Mouse (Mus musculus): ENCODE data around the gene Ankfy1. TPM values are rescaled to one million over a fixed set of nuclear protein-coding genes. Genes with fewer than 3 reads are reported as not detected.

Gene Ankfy1
- total RNA-seq, 4 experiments from 2014 or later: 13.8 to 14.8 (median 14.3) TPM

- DNase-seq (ENCODE audit: low spot score): no peak
Observed at GRCm38 (mm10) chr11:72792033-72792432, 102.2 kb downstream of the Ankfy1 start.

GRCm38 (mm10) chr11:72795149-72795454 is 105.3 kb downstream of the Ankfy1 start:
- peak; percentile 4 for DNase-seq (ENCODE audit: low spot score)

- peak; percentile 96 for DNase-seq (ENCODE audit: low spot score)
Observed at GRCm38 (mm10) chr11:72795455-72796295, 105.9 kb downstream of the Ankfy1 start, which contains the start of the genes Cyb5d2 and Zzef1. TSS of gene Cyb5d2 (minus strand) at chr11:72796142. TSS of gene Zzef1 (plus strand) at chr11:72796226.

- no peak for DNase-seq (ENCODE audit: low spot score)
Observed at GRCm38 (mm10) chr11:72796296-72796687, 106.5 kb downstream of the Ankfy1 start.

GRCm38 (mm10) chr11:72796773-72797338 is 107.0 kb downstream of the Ankfy1 start:
- DNase-seq (ENCODE audit: low spot score): no peak

- DNase-seq (ENCODE audit: low spot score): no peak
Observed at GRCm38 (mm10) chr11:72798112-72798511, 108.3 kb downstream of the Ankfy1 start.

- no peak for DNase-seq (ENCODE audit: low spot score)
Observed at GRCm38 (mm10) chr11:72801182-72801581, 111.4 kb downstream of the Ankfy1 start.

- DNase-seq (ENCODE audit: low spot score): peak; percentile 30
Observed at GRCm38 (mm10) chr11:72803038-72803437, 113.2 kb downstream of the Ankfy1 start.

GRCm38 (mm10) chr11:72804586-72804985 is 114.8 kb downstream of the Ankfy1 start:
- DNase-seq (ENCODE audit: low spot score): no peak

- DNase-seq (ENCODE audit: low spot score): no peak
Observed at GRCm38 (mm10) chr11:72805232-72805631, 115.4 kb downstream of the Ankfy1 start.

GRCm38 (mm10) chr11:72806556-72806955 is 116.8 kb downstream of the Ankfy1 start:
- no peak for DNase-seq (ENCODE audit: low spot score)

GRCm38 (mm10) chr11:72807992-72808391 is 118.2 kb downstream of the Ankfy1 start:
- DNase-seq (ENCODE audit: low spot score): no peak

GRCm38 (mm10) chr11:72813687-72814086 is 123.9 kb downstream of the Ankfy1 start:
- DNase-seq (ENCODE audit: low spot score): no peak

- DNase-seq (ENCODE audit: low spot score): no peak
Observed at GRCm38 (mm10) chr11:72814188-72814587, 124.4 kb downstream of the Ankfy1 start.

- DNase-seq (ENCODE audit: low spot score): no peak
Observed at GRCm38 (mm10) chr11:72816859-72817258, 127.1 kb downstream of the Ankfy1 start.

GRCm38 (mm10) chr11:72818067-72818466 is 128.3 kb downstream of the Ankfy1 start:
- no peak for DNase-seq (ENCODE audit: low spot score)

- DNase-seq (ENCODE audit: low spot score): no peak
Observed at GRCm38 (mm10) chr11:72821041-72821440, 131.2 kb downstream of the Ankfy1 start.

Small RNA genes lying within 50 kb of the gene (microRNA-seq; reads per million reads assigned to microRNA genes)
- not detected for gene Gm25678

Other genes starting within 250 kb of the Ankfy1 start
- 10 to 100 TPM; 42.4 to 49.4 (median 45.9) TPM for gene Mybbp1a, start 248.7 kb upstream of the Ankfy1 start, total RNA-seq (2022)
- 10 to 100 TPM in 1 of 4 experiments, 1 to 10 TPM in 3; 7.4 to 10.2 (median 7.9) TPM for gene Spns2, start 200.1 kb upstream of the Ankfy1 start, total RNA-seq (2022)
- under 1 TPM in 1 of 4 experiments, not detected in 3; 0.14 TPM for gene Spns3, start 139.5 kb upstream of the Ankfy1 start, total RNA-seq (2022)
- 10 to 100 TPM; 52.5 to 66.4 (median 60.5) TPM for gene Ube2g1, start 82.7 kb upstream of the Ankfy1 start, total RNA-seq (2022)
- 10 to 100 TPM; 23.7 to 26.3 (median 25.4) TPM for gene Cyb5d2, start 106.1 kb downstream of the Ankfy1 start, total RNA-seq (2022)
- gene Zzef1, start 106.2 kb downstream of the Ankfy1 start, total RNA-seq (2022): 10 to 100 TPM; 17.5 to 19.3 (median 18.8) TPM